In the genomic region with DNA sequence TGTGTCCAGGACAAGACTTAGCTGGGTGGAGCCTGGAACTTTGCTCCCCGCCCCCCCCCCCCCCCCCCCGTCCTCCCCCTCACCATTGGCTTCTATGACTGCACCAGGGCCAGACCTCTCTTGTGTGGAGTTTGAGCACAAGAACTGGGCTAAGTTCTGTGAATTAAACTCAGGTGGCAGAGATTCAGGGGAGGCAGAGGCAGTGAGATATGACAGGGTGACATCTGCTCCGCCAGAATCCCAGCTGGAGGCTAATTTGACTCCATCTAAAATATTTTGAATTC, we compare ENCODE assay signal across 10 mouse cellular contexts.
A peak's percentile ranks its signal among the peaks of the same experiment; 100 is the strongest.
DNase-seq lines count a peak whose midpoint lies in the region; ATAC-seq and TF ChIP-seq lines count a peak whose summit lies in the region.
"Had no signal": no experiment of that assay in that cellular context is flagged by ENCODE, and none has a peak within 500 bp of the region (broad histone marks: within the 10 kb centered on the region; RNA-seq: fewer than 3 reads in every experiment).

No protein-coding gene starts in this region.

- no peak overlapping the region for H3K4me3 ChIP-seq in forebrain, postnatal 0 days (ENCODE audit: low read depth, low read length)
- H3K4me3 ChIP-seq in midbrain, embryonic 14.5 days (replicated peaks; ENCODE audit: low read depth, low read length), result no peak overlapping the region

- no peak overlapping the region for H3K27ac ChIP-seq in forebrain, postnatal 0 days (ENCODE audit: low read depth, low read length)
- peak overlapping the region; percentile 43; the same call in 1 of the 2 replicates for H3K27ac ChIP-seq in midbrain, embryonic 14.5 days (replicated peaks; ENCODE audit: low read depth, low read length)
- H3K27ac ChIP-seq: liver, embryonic 14.5 days; macrophage had no signal

- H3K4me2 ChIP-seq in forebrain, postnatal 0 days (ENCODE audit: low read depth), result peak overlapping the region; percentile 18; the same call in 1 of the 2 replicates
- H3K4me2 ChIP-seq in midbrain, embryonic 14.5 days (ENCODE audit: low read length), result 0 out of 2 replicates have a peak overlapping the region, but pooled peaks have one; percentile 25

- H3K9ac ChIP-seq in forebrain, postnatal 0 days, result no peak overlapping the region
- no peak overlapping the region for H3K9ac ChIP-seq in midbrain, embryonic 14.5 days (replicated peaks; ENCODE audit: low read length)
- H3K9ac ChIP-seq: liver, embryonic 14.5 days had no signal

- no peak for TF ChIP-seq CTCF in brain, embryonic 14.5 days (IDR thresholded peaks at IDR 0.05; ENCODE audit: borderline replicate concordance, extremely low read depth, insufficient read depth, insufficient read length)
- TF ChIP-seq CTCF in forebrain, postnatal 0 days (IDR thresholded peaks at IDR 0.05; ENCODE audit: low read depth), result no peak

- H3K4me1 ChIP-seq in forebrain, postnatal 0 days (ENCODE audit: insufficient read depth), result peaks cover 8% of the 10 kb centered on the region; the same call in 1 of the 2 replicates
- H3K4me1 ChIP-seq in midbrain, embryonic 14.5 days (ENCODE audit: control insufficient read depth, insufficient read depth, low read length), result peaks cover 30% of the 10 kb centered on the region

- no peaks in the 10 kb centered on the region for H3K36me3 ChIP-seq in forebrain, postnatal 0 days (ENCODE audit: insufficient read depth)
- H3K36me3 ChIP-seq in midbrain, embryonic 14.5 days (ENCODE audit: control insufficient read depth, insufficient read depth, low read length), result no peaks in the 10 kb centered on the region

- no peaks in the 10 kb centered on the region for H3K27me3 ChIP-seq in forebrain, postnatal 0 days (ENCODE audit: insufficient read depth, low read length)
- H3K27me3 ChIP-seq in midbrain, embryonic 14.5 days (ENCODE audit: control insufficient read depth, insufficient read depth, low read length), result no peaks in the 10 kb centered on the region

- no peak for TF ChIP-seq POLR2A in brain, embryonic 14.5 days (IDR thresholded peaks at IDR 0.05; ENCODE audit: borderline replicate concordance, extremely low read depth, insufficient read depth, insufficient read length, poor library complexity, severe bottlenecking)

- peak; percentile 52 for DNase-seq in embryo, embryonic 9.5 days (ENCODE audit: extremely low spot score)
- DNase-seq in embryo, embryonic 10.5 days (ENCODE audit: low spot score), result no peak
- peak; percentile 43 for DNase-seq in brain, embryonic 14.5 days (ENCODE audit: low read depth)
- peak; percentile 33 for DNase-seq in forebrain, postnatal 0 days
- DNase-seq in midbrain, embryonic 14.5 days, result peak; percentile 30
- no peak for DNase-seq in testis, postnatal 14 days (ENCODE audit: low spot score)
- no peak for DNase-seq in right cerebral cortex, postnatal 25 days

- no peak for ATAC-seq in forebrain, postnatal 0 days
- no peak for ATAC-seq in midbrain, embryonic 14.5 days (ENCODE audit: low FRiP score, low TSS enrichment)
- no peak for ATAC-seq in cerebellum, adult (ENCODE audit: insufficient number of reproducible peaks, low FRiP score, low TSS enrichment)

- 9% methylated on average over 3 of the region's 3 CpGs for WGBS in forebrain, postnatal 0 days
- 0% methylated on average over 1 of the region's 3 CpGs for WGBS in midbrain, embryonic 14.5 days

- no peaks in the 10 kb centered on the region for H3K9me3 ChIP-seq in forebrain, postnatal 0 days (ENCODE audit: low read length)
- no peaks in the 10 kb centered on the region for H3K9me3 ChIP-seq in midbrain, embryonic 14.5 days (ENCODE audit: control insufficient read depth, low read length)

Comparison
In these comparisons a context has a peak if more than half of its experiments do, and no peak if none do; other contexts are left out.
1. DNase-seq: peak in embryo, embryonic 9.5 days (single experiment), brain, embryonic 14.5 days (single experiment), forebrain, postnatal 0 days (single experiment) and midbrain, embryonic 14.5 days (single experiment); none in embryo, embryonic 10.5 days (single experiment), testis, postnatal 14 days (single experiment) and right cerebral cortex, postnatal 25 days (single experiment).